Mouse (Mus musculus) hindbrain, embryonic 10.5 days (tissue): ENCODE measurements around the gene Gstt1. TPM values are rescaled to one million over a fixed set of nuclear protein-coding genes. Genes with fewer than 3 reads are reported as not detected.
"Not testable (repeated sequence)": the region's sequence is repeated elsewhere in the genome, so short reads cannot be mapped to it uniquely, and the experiment has no call there.

Source experiments
- DNase-seq: peaks from one replicate; pipeline ENCODE4 v3.0.0-alpha.2; 2017; ENCODE audit warnings: low spot score
- H3K27ac ChIP-seq: fragments of 300-500 bp; sonication (generic); 2 replicates; pipeline ENCODE4 v1.5.1; 2016; ENCODE audit warnings: mild to moderate bottlenecking, moderate library complexity
- H3K27me3 ChIP-seq: fragments of 300-500 bp; sonication (generic); 2 replicates; pipeline ENCODE4 v1.6.1; 2016; ENCODE audit warnings: mild to moderate bottlenecking; ENCODE audit not compliant: poor library complexity, insufficient read depth, severe bottlenecking
- H3K36me3 ChIP-seq: fragments of 300-500 bp; sonication (generic); 2 replicates; pipeline ENCODE4 v1.6.1; 2016; ENCODE audit warnings: mild to moderate bottlenecking, moderate library complexity
- H3K4me1 ChIP-seq: fragments of 300-500 bp; sonication (generic); replicated peaks from 2 replicates; pipeline ENCODE4 v1.6.1; 2016; ENCODE audit warnings: mild to moderate bottlenecking
- H3K4me3 ChIP-seq: fragments of 300-500 bp; sonication (generic); 2 replicates; pipeline ENCODE4 v1.5.1; 2016; ENCODE audit warnings: mild to moderate bottlenecking, moderate library complexity
- H3K9me3 ChIP-seq: fragments of 300-500 bp; sonication (generic); 2 replicates; pipeline ENCODE4 v1.6.1; 2016; ENCODE audit warnings: mild to moderate bottlenecking, moderate library complexity
- WGBS: fragments of 180-500 bp; shearing (Covaris S2); methylation state at CpG from one replicate; pipeline ENCODE4 v1.1.7; 2016; 5-methylcytosine and 5-hydroxymethylcytosine counted together
- polyA plus RNA-seq: library from polyadenylated mRNA; unstranded; fragments of >200 nt; fragmentation: Nextera tagmentation; extraction: Ambion mirVana; gene quantifications from 2 replicates; pipeline ENCODE4 v1.2.1, GENCODE M21; 2016

Gene Gstt1
- polyA plus RNA-seq, 1 experiment from 2014 or later = 3.8 TPM

DNA sequence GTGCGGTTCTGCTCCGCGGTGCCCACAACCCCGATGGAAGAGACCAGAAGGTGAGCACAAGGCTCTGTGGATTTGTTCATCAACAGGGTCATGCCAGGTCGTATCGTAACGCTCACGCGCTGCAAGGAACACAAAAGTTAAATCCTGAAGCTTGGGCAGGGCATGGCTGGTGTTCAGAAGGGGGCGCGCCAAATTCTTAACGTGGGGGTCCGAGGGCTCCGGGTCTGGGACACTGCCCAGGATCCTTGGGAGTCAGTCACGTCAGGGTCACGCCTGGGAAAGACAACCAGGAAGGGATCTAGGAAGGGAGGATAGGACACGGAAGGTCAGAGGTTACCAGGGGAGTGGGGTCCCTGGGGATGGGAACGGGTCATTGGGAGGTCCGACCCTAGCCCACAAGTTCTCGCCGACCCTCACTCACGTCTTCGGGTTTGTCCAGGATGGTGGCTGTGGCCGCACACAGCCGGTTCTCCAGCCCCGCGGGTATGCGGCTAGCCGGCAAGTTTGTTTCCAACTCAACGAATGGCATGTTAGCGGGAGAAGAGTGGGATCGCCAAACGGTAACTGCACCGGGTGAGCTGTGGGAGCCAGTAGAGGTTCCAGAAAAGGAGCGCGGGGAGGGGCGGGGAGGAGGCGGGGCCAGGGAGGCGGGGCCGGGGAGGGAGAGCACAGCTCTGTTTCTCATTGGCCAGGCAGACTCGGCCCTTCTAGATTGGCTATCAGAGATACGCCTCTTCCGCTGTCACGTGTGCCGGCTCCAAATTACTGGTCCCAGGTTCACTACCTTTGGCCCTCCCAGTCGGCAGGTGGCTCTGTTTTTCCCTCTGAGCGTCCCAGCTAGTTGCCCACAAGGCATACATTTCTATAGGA is 25.4 kb downstream of the Gstt1 start, which contains the start of gene Ddt:
TSS of gene Ddt (minus strand) at position 620 of the 870 bp plus-strand sequence.
- Histone ChIP-seq H3K4me3 (peak within 1 kb of the TSS; percentile 66), H3K4me1 (peaks cover 16% of the 10 kb centered on the region), H3K27ac (peak within 1 kb of the TSS; percentile 82), H3K27me3 (peaks cover 9% of the 10 kb centered on the region; the same call in 1 of the 2 replicates), H3K36me3 (peaks cover 6% of the 10 kb centered on the region; the same call in 1 of the 2 replicates), H3K9me3 (no peaks in the 10 kb centered on the region)
- peak; percentile 92 for DNase-seq
- under 1% methylated on average over 47 of the region's 47 CpGs for WGBS

DNA sequence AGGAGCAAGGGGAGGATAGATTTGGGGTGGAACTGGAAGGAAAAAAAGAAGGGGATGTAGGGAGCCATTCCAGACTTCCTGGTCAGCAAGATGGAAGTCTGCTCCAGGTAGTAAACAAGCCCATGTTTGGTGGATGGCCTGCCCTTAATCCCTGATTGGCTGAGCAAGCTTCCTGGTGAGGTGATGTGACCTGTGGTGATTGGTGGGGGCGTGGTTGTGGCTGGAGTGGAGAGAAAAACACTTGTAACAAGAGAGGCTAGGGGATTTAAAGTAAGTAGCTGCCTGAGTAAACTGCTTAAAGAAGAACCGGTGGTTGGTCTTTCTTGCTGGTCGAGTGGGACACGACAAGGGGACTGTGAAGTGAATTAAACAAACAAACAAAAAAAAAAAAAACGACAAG is 30.6 kb downstream of the Gstt1 start:
- not testable (repeated sequence) for H3K27ac ChIP-seq, H3K36me3 ChIP-seq, DNase-seq, H3K9me3 ChIP-seq, H3K27me3 ChIP-seq, H3K4me3 ChIP-seq
- peaks cover 29% of the 10 kb centered on the region for H3K4me1 ChIP-seq
- 43% methylated on average over 5 of the region's 5 CpGs for WGBS

DNA sequence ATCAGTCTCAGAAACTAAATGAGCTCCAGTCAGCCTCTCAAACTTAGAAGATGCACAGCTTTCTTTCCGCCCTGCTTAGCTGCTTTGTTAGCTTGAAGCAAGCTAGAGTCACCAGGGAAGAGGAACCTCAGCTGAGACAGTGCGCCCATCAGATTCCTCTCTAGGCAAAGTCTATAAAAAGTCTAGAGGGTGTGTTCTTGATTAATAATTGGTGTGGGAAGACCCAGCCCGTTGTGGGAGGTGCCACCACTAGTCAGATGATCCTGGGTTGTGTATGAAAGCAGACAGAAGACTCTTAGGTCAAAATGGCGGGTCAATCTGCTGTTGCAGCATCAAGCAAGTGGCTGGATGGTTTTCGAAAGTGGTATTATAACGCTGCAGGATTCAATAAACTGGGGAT is 31.5 kb downstream of the Gstt1 start:
- H3K27ac ChIP-seq = no peak overlapping the region
- H3K36me3 ChIP-seq = peaks cover 13% of the 10 kb centered on the region; the same call in 1 of the 2 replicates
- no peak overlapping the region for H3K4me3 ChIP-seq
- no peaks in the 10 kb centered on the region for H3K27me3 ChIP-seq
- WGBS = 86% methylated on average over 6 of the region's 6 CpGs
- no peaks in the 10 kb centered on the region for H3K9me3 ChIP-seq
- peaks cover 26% of the 10 kb centered on the region for H3K4me1 ChIP-seq
- DNase-seq = no peak

DNA sequence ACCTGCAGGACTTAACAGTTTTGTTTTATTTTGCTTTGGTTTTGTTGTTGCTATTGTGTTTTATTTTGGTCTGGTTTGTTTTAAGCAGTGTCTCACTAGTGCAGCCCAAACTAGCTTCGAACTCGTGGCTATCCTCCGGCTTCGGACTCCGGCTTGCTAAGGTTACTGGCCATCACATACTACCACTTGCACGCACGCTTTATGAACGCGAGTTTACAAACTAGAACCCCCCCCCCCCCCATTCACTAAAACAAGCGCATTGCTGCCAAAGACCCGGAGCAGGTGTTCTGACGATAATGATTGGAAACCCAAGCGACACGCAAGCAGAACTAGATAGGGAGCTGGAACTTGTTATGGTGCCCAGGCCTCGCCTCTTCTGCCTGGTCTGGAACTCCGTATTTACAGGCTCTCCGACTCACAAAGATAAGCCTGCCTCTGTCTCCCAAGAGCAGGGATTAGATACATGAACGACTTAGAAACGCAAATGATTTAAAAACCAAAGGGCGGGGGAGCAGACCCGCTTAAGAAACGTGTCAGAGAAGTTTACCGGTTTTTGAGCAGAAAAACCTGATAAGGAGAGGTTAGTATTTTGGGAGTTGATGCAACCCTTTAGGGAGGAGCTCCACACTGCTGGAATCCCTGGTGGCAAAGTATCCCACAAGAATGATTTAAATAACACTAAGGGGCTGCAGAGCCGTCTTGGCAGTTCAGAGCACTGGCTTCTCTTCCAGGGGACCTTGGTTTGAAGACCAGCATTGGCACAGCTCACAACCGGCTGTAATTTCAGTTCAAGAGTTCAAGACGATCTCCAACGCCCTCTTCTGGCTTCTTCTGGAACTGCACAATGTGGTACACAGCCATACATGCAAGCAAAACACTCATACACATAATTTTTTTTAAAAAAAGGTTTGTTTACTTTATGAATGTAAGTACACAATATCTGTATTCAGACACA is 33.6 kb downstream of the Gstt1 start:
- peak overlapping the region; percentile 90 for H3K27ac ChIP-seq
- H3K4me1 ChIP-seq = peaks cover 26% of the 10 kb centered on the region
- peaks cover 28% of the 10 kb centered on the region for H3K36me3 ChIP-seq
- H3K9me3 ChIP-seq = no peaks in the 10 kb centered on the region
- peak; percentile 84 for DNase-seq
- 1% methylated on average over 27 of the region's 27 CpGs for WGBS
- H3K27me3 ChIP-seq = no peaks in the 10 kb centered on the region
- peak overlapping the region; percentile 93 for H3K4me3 ChIP-seq

DNA sequence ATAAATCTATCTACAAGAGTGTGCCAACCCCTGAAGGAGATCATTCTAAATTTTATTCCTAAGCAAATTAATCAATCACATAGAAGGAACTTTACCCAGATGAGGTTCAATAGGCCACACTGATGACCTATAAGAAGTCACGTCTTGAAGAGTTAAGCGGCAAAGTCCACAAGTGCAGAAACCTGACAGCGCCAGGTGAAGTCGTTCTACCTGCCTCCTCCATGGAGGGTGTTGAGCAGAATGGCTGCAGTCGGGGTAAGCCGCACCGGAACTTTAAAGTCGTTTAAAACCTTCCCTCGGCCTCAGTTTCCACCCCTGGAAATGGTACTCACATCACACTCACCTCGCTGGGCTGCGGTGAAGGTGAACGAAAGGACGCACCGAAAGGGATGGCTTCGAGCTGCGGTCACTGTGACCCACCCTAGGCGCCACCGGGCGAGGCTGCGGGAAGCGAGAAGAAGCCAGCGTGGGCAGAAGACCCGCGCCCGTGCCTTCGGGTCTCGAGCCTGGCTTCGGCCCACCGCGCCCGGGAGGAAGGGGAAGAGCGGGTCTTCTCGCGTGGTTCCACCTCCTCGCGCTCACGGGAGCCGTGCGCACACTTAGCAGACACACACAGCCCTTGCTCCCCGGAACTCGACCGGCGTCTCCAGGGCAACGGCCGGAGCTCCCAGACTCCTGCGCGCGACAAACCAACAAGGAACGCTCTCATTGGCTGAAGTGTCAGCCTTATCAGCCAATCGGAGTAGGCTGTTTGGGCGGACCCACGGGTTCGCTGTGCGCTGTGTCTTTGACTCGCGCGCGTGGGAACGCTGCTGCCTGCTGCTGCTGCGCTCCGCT is 34.5 kb downstream of the Gstt1 start, which contains the start of gene Cabin1:
TSS of gene Cabin1 (minus strand) at position 660 of the 837 bp plus-strand sequence.
- no peaks in the 10 kb centered on the region for H3K27me3 ChIP-seq
- H3K4me1 ChIP-seq = peaks cover 26% of the 10 kb centered on the region
- no peaks in the 10 kb centered on the region for H3K9me3 ChIP-seq
- DNase-seq = peak; percentile 99
- peak within 1 kb of the TSS; percentile 90 for H3K27ac ChIP-seq
- H3K4me3 ChIP-seq = peak within 1 kb of the TSS; percentile 93
- peaks cover 36% of the 10 kb centered on the region for H3K36me3 ChIP-seq
- WGBS = under 1% methylated on average over 61 of the region's 61 CpGs

DNA sequence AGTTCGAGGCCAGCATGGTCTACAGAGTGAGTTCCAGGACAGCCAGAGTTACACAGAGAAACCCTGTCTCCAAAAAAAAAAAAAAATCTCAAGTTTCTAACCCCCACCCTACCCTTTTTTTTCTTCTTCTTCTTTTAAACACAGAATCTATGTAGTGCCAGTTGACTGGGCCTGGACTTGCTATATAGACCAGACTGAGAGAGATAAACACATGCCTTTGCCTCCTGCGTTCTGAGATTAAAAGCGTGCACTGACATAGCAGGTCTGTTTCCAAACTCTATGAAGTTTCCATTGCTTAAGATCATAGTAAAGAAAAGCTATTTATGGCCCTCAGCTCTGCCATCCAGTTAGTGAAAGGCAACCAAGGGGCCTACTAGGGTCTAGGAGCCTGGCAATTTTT is 36.0 kb downstream of the Gstt1 start:
- H3K27me3 ChIP-seq = no peaks in the 10 kb centered on the region
- H3K36me3 ChIP-seq = peaks cover 51% of the 10 kb centered on the region
- peaks cover 26% of the 10 kb centered on the region for H3K4me1 ChIP-seq
- WGBS = 96% methylated on average over 3 of the region's 3 CpGs
- H3K27ac ChIP-seq = no peak overlapping the region
- 0 out of 2 replicates have a peak, but pooled peaks cover 4% of the 10 kb centered on the region for H3K9me3 ChIP-seq
- DNase-seq = no peak
- H3K4me3 ChIP-seq = peak overlapping the region; percentile 13; the same call in 1 of the 2 replicates

DNA sequence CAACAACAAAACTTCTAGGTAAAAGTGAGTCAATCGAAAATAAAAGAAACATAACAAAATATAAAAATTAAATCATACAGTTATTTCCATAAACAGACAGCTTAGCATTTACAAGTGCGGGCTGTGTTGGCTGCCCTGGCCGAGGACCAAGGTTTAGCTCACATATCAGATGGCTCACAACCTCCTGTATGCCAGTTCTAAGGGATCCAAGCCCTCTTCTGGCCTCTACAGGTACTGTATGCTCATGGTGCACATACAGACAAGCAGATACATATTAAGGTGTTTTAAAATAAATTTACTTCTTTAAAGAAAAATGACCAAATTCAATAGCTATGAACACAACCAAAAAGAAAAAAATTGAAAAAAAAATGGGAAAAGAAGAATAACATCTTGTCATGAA is 38.1 kb downstream of the Gstt1 start:
- no peak for DNase-seq
- no peak overlapping the region for H3K4me3 ChIP-seq
- H3K9me3 ChIP-seq = 0 out of 2 replicates have a peak, but pooled peaks cover 4% of the 10 kb centered on the region
- 96% methylated on average over 3 of the region's 3 CpGs for WGBS
- peaks cover 69% of the 10 kb centered on the region for H3K36me3 ChIP-seq
- peaks cover 26% of the 10 kb centered on the region for H3K4me1 ChIP-seq
- H3K27me3 ChIP-seq = no peaks in the 10 kb centered on the region
- no peak overlapping the region for H3K27ac ChIP-seq

DNA sequence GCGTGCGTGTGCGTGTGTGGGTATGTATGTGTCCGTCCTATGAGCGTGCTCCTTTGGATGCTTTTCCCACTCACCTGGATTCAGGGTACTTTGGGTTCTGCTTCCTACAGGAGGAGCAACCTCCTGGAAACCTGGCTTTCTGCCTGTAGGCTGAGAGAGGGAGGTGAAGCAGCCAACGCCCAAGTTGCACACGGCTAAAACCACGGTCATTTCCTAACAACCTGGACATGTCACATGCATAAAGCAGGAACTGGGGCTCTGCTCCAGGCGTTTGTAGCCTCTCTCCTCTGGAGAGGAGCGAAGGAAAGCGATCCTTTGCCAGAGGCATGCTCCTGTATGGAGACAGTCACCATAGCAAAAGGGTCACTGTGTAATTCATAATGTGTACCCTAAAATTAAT is 41.7 kb downstream of the Gstt1 start:
- Histone ChIP-seq H3K4me3 (no peak overlapping the region), H3K36me3 (peaks cover 97% of the 10 kb centered on the region), H3K27ac (no peak overlapping the region), H3K4me1 (no peaks in the 10 kb centered on the region), H3K27me3 (no peaks in the 10 kb centered on the region), H3K9me3 (0 out of 2 replicates have a peak, but pooled peaks cover 4% of the 10 kb centered on the region)
- 95% methylated on average over 11 of the region's 11 CpGs for WGBS
- no peak for DNase-seq

DNA sequence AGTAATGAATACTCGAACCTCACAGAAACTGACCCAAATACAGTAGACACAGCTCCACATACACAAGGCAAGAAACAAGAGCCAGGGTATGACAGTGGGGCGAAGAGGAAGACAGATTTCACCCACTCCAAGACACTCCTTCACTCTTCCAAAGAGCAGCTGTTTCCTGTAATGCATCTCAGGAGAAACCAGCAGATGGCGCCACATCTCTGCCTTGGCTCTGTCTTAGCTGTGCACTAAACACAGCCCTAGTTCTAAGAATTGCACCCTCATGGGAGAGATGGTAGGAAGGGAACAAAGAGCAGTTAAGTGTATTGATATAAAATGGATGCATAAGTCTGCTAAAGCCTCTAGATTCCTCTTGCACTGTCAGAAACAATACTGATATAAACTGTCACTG is 54.4 kb downstream of the Gstt1 start:
- Histone ChIP-seq H3K4me3 (no peak overlapping the region), H3K9me3 (no peaks in the 10 kb centered on the region), H3K4me1 (no peaks in the 10 kb centered on the region), H3K27me3 (no peaks in the 10 kb centered on the region), H3K36me3 (peaks cover 98% of the 10 kb centered on the region), H3K27ac (no peak overlapping the region)
- peak; percentile 78 for DNase-seq
- 48% methylated on average over 3 of the region's 3 CpGs for WGBS

DNA sequence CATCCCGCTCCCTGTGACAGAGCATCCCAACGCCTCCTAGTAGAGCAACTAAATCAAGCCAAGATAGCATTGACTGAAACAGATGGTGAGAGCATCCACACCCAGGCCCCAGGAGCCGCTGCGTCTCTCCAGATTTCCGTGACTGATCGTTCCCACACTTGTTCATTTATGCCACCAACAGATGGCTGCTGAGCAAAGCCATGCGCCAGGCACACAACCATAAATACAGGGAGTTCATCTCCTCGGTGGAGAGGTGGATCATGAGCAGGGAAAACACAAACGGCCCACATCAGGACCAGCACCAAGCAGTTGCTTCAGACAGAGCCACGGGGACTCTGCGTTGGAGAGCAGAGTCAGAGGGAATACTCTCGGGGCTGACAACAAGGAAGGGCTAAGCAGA is 55.0 kb downstream of the Gstt1 start:
- H3K27ac ChIP-seq = no peak overlapping the region
- H3K4me3 ChIP-seq = no peak overlapping the region
- H3K4me1 ChIP-seq = no peaks in the 10 kb centered on the region
- 93% methylated on average over 12 of the region's 12 CpGs for WGBS
- no peaks in the 10 kb centered on the region for H3K27me3 ChIP-seq
- H3K9me3 ChIP-seq = no peaks in the 10 kb centered on the region
- no peak for DNase-seq
- H3K36me3 ChIP-seq = peaks cover 98% of the 10 kb centered on the region

DNA sequence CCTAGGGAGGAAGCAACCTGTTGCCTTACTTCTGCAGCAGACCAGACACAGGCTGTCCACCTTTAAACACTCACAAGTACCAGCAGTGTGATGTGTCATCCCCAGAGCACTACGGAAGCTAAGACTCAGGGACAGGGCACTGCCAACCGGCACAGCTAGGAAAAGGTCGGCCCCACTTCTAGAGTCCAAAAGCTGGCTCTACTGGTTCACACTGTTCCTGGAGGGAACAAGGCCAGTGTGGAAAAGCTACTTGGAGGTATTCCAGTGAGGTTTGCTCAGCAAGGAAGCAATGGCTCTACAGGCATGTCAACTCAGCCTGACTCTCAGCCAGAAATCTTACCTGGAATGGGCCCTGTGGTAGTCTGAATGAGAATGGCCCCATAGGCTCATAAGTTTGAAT is 57.5 kb downstream of the Gstt1 start:
- Histone ChIP-seq H3K9me3 (no peaks in the 10 kb centered on the region), H3K4me3 (no peak overlapping the region), H3K27me3 (no peaks in the 10 kb centered on the region), H3K27ac (no peak overlapping the region), H3K36me3 (peaks cover 97% of the 10 kb centered on the region), H3K4me1 (no peaks in the 10 kb centered on the region)
- DNase-seq = no peak
- WGBS = 88% methylated on average over 3 of the region's 3 CpGs
